Mouse (Mus musculus): Measurements from ENCODE around the gene Gm17571.

DNA sequence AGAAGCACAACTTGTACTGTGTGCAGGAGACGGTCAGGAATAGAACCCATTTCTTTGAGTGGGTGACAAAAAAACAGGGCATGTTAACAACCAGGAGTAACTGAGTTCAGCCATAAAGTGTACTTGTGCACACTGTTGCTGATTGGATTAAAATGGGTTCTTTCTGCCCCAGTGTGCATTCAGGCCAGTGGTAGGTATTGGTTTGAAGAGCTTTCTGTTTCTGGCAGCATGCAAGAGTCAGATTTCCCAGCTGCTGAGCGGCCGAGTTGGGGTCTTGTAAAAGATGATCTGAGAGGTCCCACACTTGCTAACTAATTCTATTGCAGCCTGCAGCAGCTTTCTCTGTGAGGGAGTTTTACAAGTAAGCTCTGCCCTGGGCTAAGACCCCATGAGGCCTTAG lies 13.5 kb upstream of the Gm17571 start:
- TF ChIP-seq POLR2A (IDR thresholded peaks at IDR 0.05; ENCODE audit: insufficient read depth, low read depth, low read length) (no peak), CTCF (IDR thresholded peaks at IDR 0.05; ENCODE audit: insufficient read depth, low read depth, low read length) (no peak)

All from olfactory bulb, adult 2 months (tissue).